Mouse (Mus musculus) adrenal gland, adult (tissue): ENCODE data around the gene Srl.
A peak's percentile ranks its signal among the peaks of the same experiment; 100 is the strongest.

ENCODE experiments used
- DNase-seq, 2 experiments: peaks; one replicate each; pipeline ENCODE4 v3.0.0; 2022 to 2023; ENCODE audit warnings: low spot score in 1 of 2; ENCODE audit not compliant: inconsistent age in 2 of 2

Gene Srl

DNA sequence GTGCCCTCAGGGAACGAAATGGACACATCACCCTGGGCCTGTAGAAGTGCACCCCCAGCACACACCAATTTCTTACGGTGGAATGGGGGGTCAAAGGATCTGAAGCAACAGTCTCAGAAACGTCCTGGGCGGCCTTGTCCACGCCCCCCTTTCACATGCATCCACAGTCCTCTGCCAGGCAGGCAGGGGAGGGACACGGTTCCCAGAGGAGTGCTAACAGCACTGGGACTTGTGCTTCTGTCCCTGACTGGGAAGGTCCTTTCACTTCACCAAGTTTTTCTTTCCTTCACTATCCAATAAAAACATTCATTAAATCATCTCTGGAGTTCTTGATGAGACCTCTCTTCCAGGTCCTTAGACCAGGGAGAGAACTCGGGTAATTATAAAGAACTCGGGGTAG is 20.9 kb downstream of the Srl start:
- DNase-seq: no peak

DNA sequence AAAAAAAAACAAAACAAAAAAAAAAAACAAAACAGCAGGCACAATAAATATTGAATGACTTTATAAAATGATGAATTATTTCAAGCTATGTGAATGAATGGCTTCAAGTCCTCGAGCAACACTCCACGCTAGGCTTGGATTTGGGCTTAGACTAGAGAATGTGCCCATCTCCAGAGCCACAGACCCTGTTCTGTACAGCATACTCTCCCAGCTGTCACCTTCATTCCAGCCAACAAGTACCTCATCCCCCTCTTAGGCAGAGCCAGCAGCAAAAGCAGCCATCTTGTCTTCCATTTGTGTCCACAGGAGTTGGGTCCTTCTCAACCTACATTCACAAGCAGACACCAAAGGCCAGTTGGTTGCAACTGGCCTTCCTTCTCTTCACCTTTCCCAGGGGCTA is 21.8 kb downstream of the Srl start:
- DNase-seq: no peak

- no peak for DNase-seq
Measured at GRCm38 (mm10) chr16:4519157-4519556, 22.5 kb downstream of the Srl start.

GRCm38 (mm10) chr16:4517906-4518305 is 23.7 kb downstream of the Srl start:
- no peak for DNase-seq

- peak; percentile 48 for DNase-seq
Measured at GRCm38 (mm10) chr16:4514383-4514782, 27.2 kb downstream of the Srl start.

DNA sequence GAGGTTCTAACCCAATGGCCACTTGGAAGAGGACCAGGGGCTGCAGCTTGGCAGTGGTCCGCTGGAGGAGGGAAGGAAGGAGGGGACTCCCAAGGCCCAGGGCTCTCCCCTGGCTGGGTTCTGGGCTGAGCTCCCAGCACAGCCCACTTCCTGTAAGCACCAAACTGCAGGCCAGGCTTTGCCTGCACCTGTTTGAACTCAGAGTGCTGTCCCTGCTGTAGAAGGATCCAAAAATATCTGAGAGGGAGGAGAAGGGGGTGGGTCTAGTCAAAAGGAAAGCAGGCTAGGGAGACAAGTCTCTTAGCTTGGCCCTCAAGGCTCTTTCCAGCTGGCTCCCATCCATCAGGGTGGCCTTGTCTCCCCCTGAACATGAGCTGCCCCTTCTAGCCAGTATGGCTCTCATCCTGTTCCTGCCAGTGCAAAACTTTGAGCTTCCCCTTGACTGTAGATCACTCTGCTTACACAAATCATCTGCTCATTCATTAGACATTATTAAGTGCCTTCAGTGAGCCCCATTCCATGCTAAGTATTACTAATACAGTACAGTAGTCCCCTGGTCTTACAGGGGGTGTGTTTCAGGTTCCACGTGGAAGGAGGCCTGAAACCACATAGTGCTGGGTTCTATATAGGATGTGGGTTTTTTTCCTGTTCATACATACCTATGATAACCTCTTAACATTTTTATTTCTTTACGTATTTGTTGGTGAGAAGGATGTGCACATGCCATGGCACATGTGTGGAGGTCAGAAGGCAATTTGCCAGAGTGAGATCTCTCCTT is 28.8 kb downstream of the Srl start:
- DNase-seq: peak; percentile 60 to 74

DNA sequence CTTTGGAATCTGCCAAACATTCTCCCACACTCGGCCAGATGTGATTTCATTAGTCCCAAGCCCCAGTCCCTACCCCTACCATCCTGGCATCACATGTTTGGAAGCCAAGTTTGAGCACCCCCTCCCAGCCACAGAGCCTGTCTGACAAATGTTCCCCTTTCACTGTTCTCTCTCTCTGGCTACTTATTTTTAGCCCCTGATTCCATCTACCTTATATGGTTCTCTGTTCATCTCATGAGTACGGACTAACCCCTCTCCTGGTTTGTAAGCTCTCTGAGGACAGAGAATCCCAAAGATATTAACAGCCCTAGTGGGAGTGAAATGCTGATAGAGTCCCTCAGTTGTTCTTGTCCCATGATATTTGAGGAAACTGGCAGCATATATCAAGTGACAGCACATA is 30.2 kb downstream of the Srl start:
- DNase-seq: no peak

GRCm38 (mm10) chr16:4506181-4506580 is 35.4 kb downstream of the Srl start:
- DNase-seq: no peak

- no peak for DNase-seq
Measured at GRCm38 (mm10) chr16:4503495-4503894, 38.1 kb downstream of the Srl start.

- no peak for DNase-seq
Measured at GRCm38 (mm10) chr16:4502568-4502967, 39.0 kb downstream of the Srl start.

DNA sequence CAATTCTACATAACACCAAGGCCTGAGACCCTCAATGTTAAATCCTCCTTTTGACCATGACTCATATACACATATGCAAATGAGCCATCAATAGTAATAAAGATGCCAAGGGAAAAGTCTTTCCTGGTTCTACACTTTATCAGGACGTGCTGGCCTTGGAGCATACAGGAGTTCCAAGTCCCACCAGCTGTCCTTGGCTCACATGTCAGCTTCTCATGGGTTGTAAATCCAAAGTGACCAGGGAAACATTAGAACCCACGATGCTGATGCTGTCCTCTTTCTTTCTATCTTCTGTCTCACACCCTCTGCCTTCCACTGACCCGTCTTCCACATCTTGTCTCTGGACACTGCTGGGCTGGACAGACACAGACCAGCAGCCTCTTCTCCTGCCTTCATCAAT is 39.9 kb downstream of the Srl start:
- no peak for DNase-seq

- peak; percentile 64 to 77 for DNase-seq
Measured at GRCm38 (mm10) chr16:4500598-4501385, 40.8 kb downstream of the Srl start.

GRCm38 (mm10) chr16:4497762-4498607 is 43.6 kb downstream of the Srl start:
- peak in 1 of 2 experiments; percentile 76 for DNase-seq

GRCm38 (mm10) chr16:4496470-4496869 is 45.1 kb downstream of the Srl start:
- DNase-seq: no peak

DNA sequence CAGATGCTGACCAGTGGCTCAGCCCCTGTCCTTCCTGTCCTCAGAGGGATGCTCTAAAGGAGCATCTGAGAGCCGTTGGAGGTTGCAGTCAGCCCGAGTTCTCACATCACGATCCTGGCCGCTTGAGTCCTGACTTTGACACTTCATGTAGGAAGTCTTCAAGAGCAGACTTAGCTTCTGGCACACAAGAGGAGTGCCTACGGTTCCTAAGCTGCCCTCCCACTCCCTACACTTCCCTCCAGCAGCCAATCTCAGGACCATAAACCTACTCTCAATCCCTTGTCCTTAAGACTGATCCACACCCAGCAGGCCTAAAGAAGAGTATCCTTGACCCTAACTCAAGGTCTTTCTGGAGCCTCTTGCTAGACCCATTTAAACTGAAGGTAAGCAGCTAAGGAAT is 45.8 kb downstream of the Srl start:
- DNase-seq: peak; percentile 67 to 83

GRCm38 (mm10) chr16:4492777-4493563 is 48.6 kb downstream of the Srl start:
- DNase-seq: peak in 1 of 2 experiments; percentile 30

DNA sequence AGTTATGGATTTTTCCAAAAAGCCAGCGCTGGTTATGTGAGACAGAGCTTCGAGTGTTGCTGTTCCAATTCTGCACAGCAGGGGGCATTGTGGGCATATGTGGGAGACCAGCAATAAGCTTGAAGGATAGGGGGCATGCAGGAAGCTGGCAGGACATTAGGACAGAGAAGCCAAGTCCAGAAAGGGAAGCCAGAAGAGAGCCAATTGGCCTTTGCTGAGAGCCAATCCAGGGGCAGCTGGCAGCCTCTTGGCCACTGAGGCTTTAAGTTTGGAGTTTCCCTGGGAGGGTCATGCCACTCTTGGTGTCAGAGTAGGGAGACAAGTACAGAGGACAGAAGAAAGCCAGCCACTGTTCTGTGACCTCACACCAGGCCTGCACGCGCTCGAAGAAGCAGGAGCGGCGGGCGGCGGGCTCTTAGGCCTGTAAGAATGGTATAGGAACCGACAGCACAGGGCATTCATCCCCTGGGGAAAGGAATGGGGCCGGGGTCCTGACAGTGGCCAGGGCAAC is 52.4 kb downstream of the Srl start:
- DNase-seq: peak; percentile 92 to 97

GRCm38 (mm10) chr16:4480616-4481265 is 60.9 kb downstream of the Srl start:
- no peak for DNase-seq

- peak; percentile 77 to 88 for DNase-seq
Measured at GRCm38 (mm10) chr16:4477591-4478215, 63.9 kb downstream of the Srl start.
